Mouse (Mus musculus) intestine, embryonic 14.5 days (tissue): Measurements from ENCODE around the gene Cgref1. TPM values are rescaled to one million over a fixed set of nuclear protein-coding genes. Genes with fewer than 3 reads are reported as not detected.
A peak's percentile ranks its signal among the peaks of the same experiment; 100 is the strongest.

Experiments
- ATAC-seq: fragments of 200-750 bp; cut with Nextera tagmentation; replicated peaks from 2 replicates; pipeline ENCODE4 v1.8.0; 2017; ENCODE audit warnings: low read depth, moderate number of reproducible peaks, moderate TSS enrichment, moderate library complexity; ENCODE audit not compliant: low FRiP score, low TSS enrichment
- DNase-seq: peaks from one replicate; pipeline ENCODE4 v3.0.0-alpha.2; 2018; ENCODE audit warnings: low spot score
- H3K27ac ChIP-seq: fragments of 300-500 bp; sonication (generic); 2 replicates; pipeline ENCODE4 v1.5.1; 2014; ENCODE audit warnings: low read depth, mild to moderate bottlenecking, control low read depth
- H3K27me3 ChIP-seq: fragments of 300-500 bp; sonication (generic); replicated peaks from 2 replicates; pipeline ENCODE4 v1.6.1; 2014; ENCODE audit warnings: low read length, control low read depth; ENCODE audit not compliant: control insufficient read depth, insufficient read depth
- H3K36me3 ChIP-seq: fragments of 300-500 bp; sonication (generic); 2 replicates; pipeline ENCODE4 v1.6.1; 2014; ENCODE audit warnings: low read length, control low read depth; ENCODE audit not compliant: control insufficient read depth, insufficient read depth
- H3K4me1 ChIP-seq: fragments of 300-500 bp; sonication (generic); replicated peaks from 2 replicates; pipeline ENCODE4 v1.6.1; 2014; ENCODE audit warnings: low read length, control low read depth, mixed read lengths; ENCODE audit not compliant: control insufficient read depth, insufficient read depth
- H3K4me2 ChIP-seq: fragments of 300-500 bp; sonication (generic); 2 replicates; pipeline ENCODE4 v1.6.1; 2014; ENCODE audit warnings: low read length
- H3K4me3 ChIP-seq: fragments of 300-500 bp; sonication (generic); 2 replicates; pipeline ENCODE4 v1.5.1; 2014; ENCODE audit warnings: low read depth, low read length, control low read depth, mixed read lengths
- H3K9ac ChIP-seq: fragments of 300-500 bp; sonication (generic); 2 replicates; pipeline ENCODE4 v1.6.1; 2014; ENCODE audit warnings: mild to moderate bottlenecking, low read length
- H3K9me3 ChIP-seq: fragments of 300-500 bp; sonication (generic); 2 replicates; pipeline ENCODE4 v1.6.1; 2016; ENCODE audit warnings: low read length, control low read depth; ENCODE audit not compliant: control insufficient read depth
- WGBS: fragments of 180-500 bp; shearing (Covaris S2); extraction: QIAGEN DNeasy Blood & Tissue Kit; methylation state at CpG from one replicate; pipeline ENCODE4 v1.1.7; 2014; 5-methylcytosine and 5-hydroxymethylcytosine counted together
- polyA plus RNA-seq: library from polyadenylated mRNA; unstranded; fragments of >200 nt; fragmentation: Nextera tagmentation; extraction: Ambion mirVana; gene quantifications from 2 replicates; pipeline ENCODE4 v1.2.1, GENCODE M21; 2014

Cgref1 gene
- polyA plus RNA-seq, 1 experiment from 2014 or later: 14.2 TPM

- Histone ChIP-seq H3K36me3 (peaks cover 50% of the 10 kb centered on the region), H3K27ac (no peak overlapping the region), H3K4me3 (no peak overlapping the region), H3K9me3 (no peaks in the 10 kb centered on the region), H3K4me1 (peaks cover 23% of the 10 kb centered on the region), H3K27me3 (no peaks in the 10 kb centered on the region), H3K9ac (no peak overlapping the region), H3K4me2 (no peak overlapping the region)
- DNase-seq (no peak), ATAC-seq (no peak)
- WGBS: 93% methylated on average over 6 of the region's 6 CpGs
These were observed 8.7 kb upstream of the Cgref1 start for GRCm38 (mm10) chr5:30954065-30954464.

GRCm38 (mm10) chr5:30952551-30952950, 7.2 kb upstream of the Cgref1 start:
- Histone ChIP-seq H3K4me3 (no peak overlapping the region), H3K27ac (no peak overlapping the region), H3K9me3 (no peaks in the 10 kb centered on the region), H3K27me3 (no peaks in the 10 kb centered on the region), H3K4me2 (no peak overlapping the region), H3K4me1 (peaks cover 8% of the 10 kb centered on the region; the same call in 1 of the 2 replicates), H3K36me3 (peaks cover 40% of the 10 kb centered on the region), H3K9ac (no peak overlapping the region)
- DNase-seq (no peak), ATAC-seq (no peak)
- WGBS: 85% methylated on average over 5 of the region's 5 CpGs

GRCm38 (mm10) chr5:30951706-30952105, 6.3 kb upstream of the Cgref1 start:
- no peak overlapping the region for H3K4me3 ChIP-seq
- H3K27me3 ChIP-seq: no peaks in the 10 kb centered on the region
- H3K36me3 ChIP-seq: peaks cover 40% of the 10 kb centered on the region
- H3K27ac ChIP-seq: no peak overlapping the region
- no peak overlapping the region for H3K4me2 ChIP-seq
- WGBS: 87% methylated on average over 6 of the region's 6 CpGs
- no peak overlapping the region for H3K9ac ChIP-seq
- H3K9me3 ChIP-seq: no peaks in the 10 kb centered on the region
- ATAC-seq (no peak), DNase-seq (no peak)
- peaks cover 8% of the 10 kb centered on the region; the same call in 1 of the 2 replicates for H3K4me1 ChIP-seq

- Histone ChIP-seq H3K4me2 (no peak overlapping the region), H3K27me3 (peaks cover 4% of the 10 kb centered on the region; the same call in 1 of the 2 replicates), H3K4me3 (no peak overlapping the region), H3K4me1 (peaks cover 8% of the 10 kb centered on the region; the same call in 1 of the 2 replicates), H3K27ac (no peak overlapping the region), H3K9me3 (no peaks in the 10 kb centered on the region), H3K36me3 (peaks cover 37% of the 10 kb centered on the region), H3K9ac (no peak overlapping the region)
- 87% methylated on average over 2 of the region's 2 CpGs for WGBS
- DNase-seq: no peak
- ATAC-seq: no peak
These were observed 5.5 kb upstream of the Cgref1 start for GRCm38 (mm10) chr5:30950922-30951321.

- Histone ChIP-seq H3K4me3 (peak overlapping the region; percentile 70), H3K27me3 (peaks cover 7% of the 10 kb centered on the region; the same call in 1 of the 2 replicates), H3K4me2 (peak overlapping the region; percentile 88), H3K4me1 (peaks cover 8% of the 10 kb centered on the region; the same call in 1 of the 2 replicates), H3K36me3 (peaks cover 32% of the 10 kb centered on the region), H3K9me3 (no peaks in the 10 kb centered on the region), H3K9ac (no peak overlapping the region), H3K27ac (peak overlapping the region; percentile 34; the same call in 1 of the 2 replicates)
- ATAC-seq (0 out of 2 replicates have a peak, but pooled peaks have one; percentile 10), DNase-seq (no peak)
- WGBS: 64% methylated on average over 4 of the region's 4 CpGs
These were observed 5.1 kb upstream of the Cgref1 start for GRCm38 (mm10) chr5:30950451-30950850.

GRCm38 (mm10) chr5:30949654-30950326, 4.4 kb upstream of the Cgref1 start:
- H3K4me1 ChIP-seq: peaks cover 10% of the 10 kb centered on the region; the same call in 1 of the 2 replicates
- WGBS: under 1% methylated on average over 31 of the region's 31 CpGs
- ATAC-seq: peak; percentile 64

GRCm38 (mm10) chr5:30948620-30949019, 3.2 kb upstream of the Cgref1 start:
- H3K4me2 ChIP-seq: no peak overlapping the region
- DNase-seq: no peak
- no peak overlapping the region for H3K27ac ChIP-seq
- no peak for ATAC-seq
- H3K9me3 ChIP-seq: no peaks in the 10 kb centered on the region
- H3K4me1 ChIP-seq: peaks cover 10% of the 10 kb centered on the region; the same call in 1 of the 2 replicates
- H3K4me3 ChIP-seq: no peak overlapping the region
- no peak overlapping the region for H3K9ac ChIP-seq
- peaks cover 18% of the 10 kb centered on the region for H3K27me3 ChIP-seq
- H3K36me3 ChIP-seq: peaks cover 14% of the 10 kb centered on the region
- WGBS: 74% methylated on average over 5 of the region's 5 CpGs

More at GRCm38 (mm10) chr5:30949654-30950326, 4.4 kb upstream of the Cgref1 start:
- H3K9me3 ChIP-seq: no peaks in the 10 kb centered on the region
- peak overlapping the region; percentile 47 for H3K9ac ChIP-seq
- DNase-seq: peak; percentile 92
- H3K4me3 ChIP-seq: peak overlapping the region; percentile 70
- peak overlapping the region; percentile 88 for H3K4me2 ChIP-seq
- H3K36me3 ChIP-seq: peaks cover 26% of the 10 kb centered on the region
- peak overlapping the region; percentile 34; the same call in 1 of the 2 replicates for H3K27ac ChIP-seq
- peaks cover 12% of the 10 kb centered on the region for H3K27me3 ChIP-seq

GRCm38 (mm10) chr5:30944344-30944743, 1.0 kb downstream of the Cgref1 start:
- H3K9ac ChIP-seq: no peak overlapping the region
- WGBS: 88% methylated on average over 6 of the region's 6 CpGs
- no peak overlapping the region for H3K4me2 ChIP-seq
- H3K36me3 ChIP-seq: no peaks in the 10 kb centered on the region
- 0 out of 2 replicates have a peak, but pooled peaks cover 2% of the 10 kb centered on the region for H3K4me1 ChIP-seq
- DNase-seq: no peak
- H3K9me3 ChIP-seq: no peaks in the 10 kb centered on the region
- H3K4me3 ChIP-seq: no peak overlapping the region
- ATAC-seq: no peak
- H3K27me3 ChIP-seq: peaks cover 18% of the 10 kb centered on the region
- no peak overlapping the region for H3K27ac ChIP-seq
